Mouse (Mus musculus) thymus, postnatal 14 days (tissue): Measurements from ENCODE around the gene Gpatch1.
"Not testable (repeated sequence)": the region's sequence is repeated elsewhere in the genome, so short reads cannot be mapped to it uniquely, and the experiment has no call there.

Experiments used
- DNase-seq: peaks from one replicate; pipeline ENCODE4 v3.0.0; 2021

Gpatch1 gene

GRCm38 (mm10) chr7:35322732-35323420 is 4.6 kb upstream of the Gpatch1 start:
- DNase-seq, result no peak

GRCm38 (mm10) chr7:35322161-35322560 is 3.9 kb upstream of the Gpatch1 start:
- DNase-seq, result no peak

GRCm38 (mm10) chr7:35319755-35320154 is 1.5 kb upstream of the Gpatch1 start:
- DNase-seq, result no peak

- not testable (repeated sequence) for DNase-seq
Observed at GRCm38 (mm10) chr7:35319221-35319620, 981 bp upstream of the Gpatch1 start.

- no peak for DNase-seq
Observed at GRCm38 (mm10) chr7:35314156-35314555, 4.1 kb downstream of the Gpatch1 start.

- no peak for DNase-seq
Observed at GRCm38 (mm10) chr7:35311214-35311613, 7.0 kb downstream of the Gpatch1 start.

- DNase-seq, result no peak
Observed at GRCm38 (mm10) chr7:35300792-35301191, 17.4 kb downstream of the Gpatch1 start.

GRCm38 (mm10) chr7:35299656-35300055 is 18.6 kb downstream of the Gpatch1 start:
- DNase-seq, result no peak

- DNase-seq, result no peak
Observed at GRCm38 (mm10) chr7:35297886-35298285, 20.4 kb downstream of the Gpatch1 start.

- no peak for DNase-seq
Observed at GRCm38 (mm10) chr7:35295631-35296030, 22.6 kb downstream of the Gpatch1 start.

- no peak for DNase-seq
Observed at GRCm38 (mm10) chr7:35293464-35293863, 24.8 kb downstream of the Gpatch1 start.

GRCm38 (mm10) chr7:35278933-35279332 is 39.3 kb downstream of the Gpatch1 start:
- no peak for DNase-seq

- no peak for DNase-seq
Observed at GRCm38 (mm10) chr7:35277433-35277832, 40.8 kb downstream of the Gpatch1 start.

- DNase-seq, result peak; percentile 28
Observed at GRCm38 (mm10) chr7:35269443-35270024, 48.7 kb downstream of the Gpatch1 start.

- no peak for DNase-seq
Observed at GRCm38 (mm10) chr7:35267841-35268240, 50.4 kb downstream of the Gpatch1 start.

- DNase-seq, result peak; percentile 23
Observed at GRCm38 (mm10) chr7:35266666-35267065, 51.6 kb downstream of the Gpatch1 start.

- DNase-seq, result peak; percentile 56
Observed at GRCm38 (mm10) chr7:35264746-35265145, 53.5 kb downstream of the Gpatch1 start.

GRCm38 (mm10) chr7:35263595-35264489 is 54.4 kb downstream of the Gpatch1 start:
- DNase-seq, result no peak

- no peak for DNase-seq
Observed at GRCm38 (mm10) chr7:35259384-35259783, 58.9 kb downstream of the Gpatch1 start.

GRCm38 (mm10) chr7:35258294-35258693 is 59.9 kb downstream of the Gpatch1 start:
- no peak for DNase-seq

- DNase-seq, result no peak
Observed at GRCm38 (mm10) chr7:35252041-35252558, 66.1 kb downstream of the Gpatch1 start.

GRCm38 (mm10) chr7:35237935-35238334 is 80.3 kb downstream of the Gpatch1 start:
- DNase-seq, result not testable (repeated sequence)

- peak; percentile 41 for DNase-seq
Observed at GRCm38 (mm10) chr7:35235308-35235707, 82.9 kb downstream of the Gpatch1 start.
